Mouse (Mus musculus) CH12.LX (cell line): ENCODE results near the gene Chrnb1. TPM values are rescaled to one million over a fixed set of nuclear protein-coding genes. Genes with fewer than 3 reads are reported as not detected.

ENCODE experiments used
- DNase-seq: peaks from one replicate; pipeline ENCODE4 v3.0.0-alpha.2; 2013; ENCODE audit errors: extremely low read depth
- H3K27ac ChIP-seq: 2 replicates; pipeline ENCODE4 v1.5.1; 2012; ENCODE audit warnings: low read depth, mild to moderate bottlenecking, control low read depth, moderate library complexity; ENCODE audit not compliant: insufficient read depth
- H3K27me3 ChIP-seq: replicated peaks from 2 replicates; pipeline ENCODE3; 2012; ENCODE audit warnings: inconsistent platforms
- H3K36me3 ChIP-seq, 2 experiments: replicated peaks in 1 of 2; 2 replicates each; pipeline versions ENCODE3 to v1.6.1; 2012; ENCODE audit warnings: inconsistent platforms in 1 of 2, low read length in 1 of 2, mild to moderate bottlenecking in 1 of 2, mixed read lengths in 1 of 2, moderate library complexity in 1 of 2; ENCODE audit not compliant: control insufficient read depth in 1 of 2, insufficient read depth in 1 of 2
- H3K4me1 ChIP-seq, 2 experiments: 2 replicates each; pipeline ENCODE4 v1.6.1; 2012; ENCODE audit warnings: inconsistent platforms in 1 of 2, moderate library complexity in 1 of 2; ENCODE audit not compliant: insufficient read depth in 2 of 2, control insufficient read depth in 1 of 2
- H3K4me2 ChIP-seq: 2 replicates; pipeline ENCODE4 v1.6.1; 2012; ENCODE audit warnings: low read depth, mild to moderate bottlenecking, control low read depth; ENCODE audit not compliant: poor library complexity, insufficient read depth, severe bottlenecking
- H3K4me3 ChIP-seq, 3 experiments: fragments of 150-350 bp in 1 of 3; sonication (generic) in 1 of 3; replicated peaks in 1 of 3; 2 replicates each; pipeline versions ENCODE3 to v1.5.1; 2011 to 2012; ENCODE audit warnings: low read depth in 2 of 3, low read length in 2 of 3, mild to moderate bottlenecking in 2 of 3, moderate library complexity in 2 of 3, control low read depth in 1 of 3, improper control_type of control experiment in 1 of 3, inconsistent platforms in 1 of 3, mixed read lengths in 1 of 3; ENCODE audit not compliant: poor library complexity in 1 of 3
- H3K79me2 ChIP-seq: replicated peaks from 2 replicates; pipeline ENCODE4 v1.6.1; 2012; ENCODE audit warnings: mild to moderate bottlenecking, moderate library complexity; ENCODE audit not compliant: control insufficient read depth, poor library complexity, insufficient read depth, severe bottlenecking; ENCODE audit errors: extremely low read depth
- H3K9ac ChIP-seq: 2 replicates; pipeline ENCODE4 v1.6.1; 2012; ENCODE audit warnings: low read depth, mild to moderate bottlenecking, control low read depth, moderate library complexity; ENCODE audit not compliant: insufficient read depth
- H3K9me3 ChIP-seq: replicated peaks from 2 replicates; pipeline ENCODE3; 2012; ENCODE audit warnings: low read length, inconsistent platforms, mixed read lengths
- BHLHE40 ChIP-seq: IDR thresholded peaks from 2 replicates; pipeline ENCODE4 v1.6.1; 2011; ENCODE audit warnings: mild to moderate bottlenecking, low read depth, low read length, improper control_type of control experiment
- CHD1 ChIP-seq: IDR thresholded peaks from 2 replicates; pipeline ENCODE4 v1.6.1; 2012; ENCODE audit warnings: low read depth, low read length, improper control_type of control experiment, inconsistent platforms
- CHD2 ChIP-seq: IDR thresholded peaks from 2 replicates; pipeline ENCODE4 v1.6.1; 2011; ENCODE audit warnings: low read length, improper control_type of control experiment
- E2F4 ChIP-seq: IDR thresholded peaks from 2 replicates; pipeline ENCODE4 v1.6.1; 2011; ENCODE audit warnings: low read depth, low read length, improper control_type of control experiment; ENCODE audit not compliant: insufficient replicate concordance
- EP300 ChIP-seq: IDR thresholded peaks from 2 replicates; pipeline ENCODE4 v1.6.1; 2011; ENCODE audit warnings: low read length, improper control_type of control experiment
- GABPA ChIP-seq: IDR thresholded peaks from 2 replicates; pipeline ENCODE4 v1.6.1; 2012; ENCODE audit warnings: low read depth, low read length, improper control_type of control experiment, inconsistent platforms; ENCODE audit not compliant: insufficient replicate concordance
- HCFC1 ChIP-seq: IDR thresholded peaks from 2 replicates; pipeline ENCODE4 v1.6.1; 2012; ENCODE audit warnings: low read depth, mild to moderate bottlenecking, inconsistent platforms, low read length, improper control_type of control experiment
- IRF4 ChIP-seq: IDR thresholded peaks from 2 replicates; pipeline ENCODE4 v1.6.1; 2014; ENCODE audit warnings: low read depth, mild to moderate bottlenecking, inconsistent platforms, low read length, improper control_type of control experiment
- MAX ChIP-seq: IDR thresholded peaks from 2 replicates; pipeline ENCODE4 v1.6.1; 2011; ENCODE audit warnings: low read length, improper control_type of control experiment
- MAZ ChIP-seq: IDR thresholded peaks from 2 replicates; pipeline ENCODE4 v1.6.1; 2012; ENCODE audit warnings: low read depth, mild to moderate bottlenecking, inconsistent platforms, low read length, improper control_type of control experiment, moderate library complexity
- MEF2A ChIP-seq: IDR thresholded peaks from 2 replicates; pipeline ENCODE4 v1.6.1; 2014; ENCODE audit warnings: low read depth, mild to moderate bottlenecking, inconsistent platforms, low read length, improper control_type of control experiment, borderline replicate concordance
- MXI1 ChIP-seq: IDR thresholded peaks from 2 replicates; pipeline ENCODE4 v1.6.1; 2011; ENCODE audit warnings: mild to moderate bottlenecking, low read depth, low read length, improper control_type of control experiment
- MYC ChIP-seq: IDR thresholded peaks from 2 replicates; pipeline ENCODE4 v1.6.1; 2011; ENCODE audit warnings: low read depth, mild to moderate bottlenecking, improper control_type of control experiment, low read length
- NELFE ChIP-seq: IDR thresholded peaks from 2 replicates; pipeline ENCODE4 v1.6.1; 2011; ENCODE audit warnings: low read depth, low read length, improper control_type of control experiment
- NRF1 ChIP-seq: IDR thresholded peaks from 2 replicates; pipeline ENCODE4 v1.6.1; 2014; ENCODE audit warnings: low read depth, mild to moderate bottlenecking, inconsistent platforms, low read length, improper control_type of control experiment, moderate library complexity
- PAX5 ChIP-seq: IDR thresholded peaks from 2 replicates; pipeline ENCODE4 v1.6.1; 2012; ENCODE audit warnings: low read length, inconsistent platforms, mixed read lengths
- POLR2A ChIP-seq: IDR thresholded peaks from 2 replicates; pipeline ENCODE4 v1.6.1; 2011; ENCODE audit warnings: low read depth, mild to moderate bottlenecking, improper control_type of control experiment, low read length
- RAD21 ChIP-seq: IDR thresholded peaks from 2 replicates; pipeline ENCODE4 v1.6.1; 2011; ENCODE audit warnings: low read depth, mild to moderate bottlenecking, low read length, improper control_type of control experiment, moderate library complexity
- SIN3A ChIP-seq: IDR thresholded peaks from 2 replicates; pipeline ENCODE4 v1.6.1; 2012; ENCODE audit warnings: low read length, improper control_type of control experiment, inconsistent platforms
- TBP ChIP-seq: conservative IDR thresholded peaks from 2 replicates; pipeline ENCODE4 v1.6.1; 2011; ENCODE audit warnings: low read depth, low read length, improper control_type of control experiment
- USF1 ChIP-seq: IDR thresholded peaks from 2 replicates; pipeline ENCODE4 v1.6.1; 2014; ENCODE audit warnings: low read depth, mild to moderate bottlenecking, inconsistent platforms, low read length, improper control_type of control experiment
- USF2 ChIP-seq: conservative IDR thresholded peaks from 2 replicates; pipeline ENCODE4 v1.6.1; 2011; ENCODE audit warnings: low read depth, low read length, improper control_type of control experiment
- ZC3H11A ChIP-seq: IDR thresholded peaks from 2 replicates; pipeline ENCODE4 v1.6.1; 2012; ENCODE audit warnings: low read depth, mild to moderate bottlenecking, inconsistent platforms, low read length, improper control_type of control experiment
- ZKSCAN1 ChIP-seq: IDR thresholded peaks from 2 replicates; pipeline ENCODE4 v1.6.1; 2012; ENCODE audit warnings: low read depth, inconsistent platforms, low read length, improper control_type of control experiment, borderline replicate concordance
- dilution Hi-C: fragments of 300-500 bp; cut with MboI; formaldehyde crosslinking; loops from 2 replicates; pipeline ENCODE4 v1.14.3; 2020; ENCODE audit warnings: low sequenced_read_pairs; ENCODE audit not compliant: extremely low pct_unique_long_range_greater_than_20kb, extremely low pct_ligation_motif_present
- in situ Hi-C: fragments of 300-500 bp; cut with MboI; formaldehyde crosslinking; loops from 3 replicates; pipeline ENCODE4 v1.14.3; 2019; ENCODE audit warnings: low sequenced_read_pairs, low pct_ligation_motif_present, low pct_unique_long_range_greater_than_20kb, mixed read lengths
- polyA plus RNA-seq: library from polyadenylated mRNA; unstranded; fragments of >175 nt; gene quantifications from 2 replicates; pipeline ENCODE4 v1.2.1, GENCODE M21; 2012; ENCODE audit warnings: low read depth; ENCODE audit not compliant: insufficient read length
- total RNA-seq, 2 experiments: library from RNA; depleted of rRNA; stranded (reverse); fragments of 300-350 nt in 1 of 2; fragments of >200 nt in 1 of 2; gene quantifications; 2 replicates each; pipeline ENCODE4 v1.2.3; 2012 to 2014

The Chrnb1 gene
- total and polyA plus RNA-seq, 3 experiments, result 1.9 to 5.9 (median 2.2) TPM

DNA sequence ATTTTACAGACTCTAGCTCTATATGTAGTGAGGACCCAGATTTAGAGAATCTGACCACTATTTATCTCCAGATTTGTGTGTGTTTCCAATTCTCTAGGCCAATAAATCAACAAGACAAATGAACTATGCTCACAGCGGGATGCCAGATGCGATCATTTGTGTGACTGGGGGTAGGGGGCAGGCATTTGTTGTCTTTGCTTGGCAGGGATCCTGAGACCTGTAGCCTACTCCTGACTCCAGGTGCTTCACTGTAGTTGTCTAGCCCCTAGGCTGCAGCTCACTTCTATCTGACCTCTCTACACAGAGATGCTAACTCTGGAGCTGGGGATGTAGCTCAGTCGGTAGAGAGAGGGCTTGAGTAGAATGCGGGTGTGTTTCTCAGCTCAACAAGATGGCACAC is 13.9 kb downstream of the Chrnb1 start:
- no peak overlapping the region for H3K4me3 ChIP-seq
- dilution Hi-C loops (no loop called here), in situ Hi-C loops (no loop called here)
- H3K79me2 ChIP-seq, result no peaks in the 10 kb centered on the region
- no peak overlapping the region for H3K4me2 ChIP-seq
- H3K27me3 ChIP-seq, result no peaks in the 10 kb centered on the region
- TF ChIP-seq RAD21, result no peak
- no peak for TF ChIP-seq EP300
- no peak for TF ChIP-seq MYC
- no peak for TF ChIP-seq PAX5
- TF ChIP-seq CHD2, result no peak
- no peak for TF ChIP-seq MAZ
- no peak for TF ChIP-seq ZKSCAN1
- TF ChIP-seq MAX, result no peak
- no peak for TF ChIP-seq MXI1
- no peak for TF ChIP-seq BHLHE40
- no peak for TF ChIP-seq NELFE
- TF ChIP-seq USF1, result no peak
- no peak for TF ChIP-seq SIN3A
- TF ChIP-seq HCFC1, result no peak
- H3K9ac ChIP-seq, result no peak overlapping the region
- peaks cover 4 to 35% of the 10 kb centered on the region in 2 experiments for H3K36me3 ChIP-seq
- no peaks in the 10 kb centered on the region for H3K9me3 ChIP-seq
- DNase-seq, result no peak
- H3K27ac ChIP-seq, result no peak overlapping the region
- H3K4me1 ChIP-seq, result peaks cover 17 to 47% of the 10 kb centered on the region in 2 experiments

DNA sequence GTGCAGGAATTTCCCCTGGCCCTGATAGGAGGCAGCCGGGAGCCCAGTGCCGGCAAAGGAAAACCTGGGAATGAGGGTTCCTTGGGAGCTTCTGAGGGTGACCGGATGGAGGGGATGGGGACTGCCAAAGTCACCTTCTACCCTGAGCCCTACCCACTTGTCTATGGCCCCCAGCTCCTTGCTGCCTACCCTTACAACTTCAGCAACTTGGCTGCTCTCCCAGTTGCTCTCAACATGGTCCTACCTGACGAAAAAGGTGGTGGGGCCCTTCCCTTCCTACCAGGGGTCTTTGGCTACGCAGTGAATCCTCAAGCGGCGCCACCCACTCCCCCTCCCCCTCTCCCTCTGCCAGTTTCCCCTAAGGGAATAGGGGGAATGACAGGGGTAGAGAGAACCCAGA is 16.8 kb downstream of the Chrnb1 start:
- in situ Hi-C loops, result no loop called here
- no peaks in the 10 kb centered on the region for H3K79me2 ChIP-seq
- TF ChIP-seq TBP (no peak), POLR2A (no peak), CHD2 (no peak), GABPA (no peak), MEF2A (no peak), IRF4 (no peak), EP300 (no peak), ZC3H11A (no peak), RAD21 (no peak), USF2 (no peak), MAX (no peak), CHD1 (no peak), E2F4 (no peak), MAZ (no peak), BHLHE40 (no peak), NRF1 (no peak)
- TF ChIP-seq, all 38 proteins: peak for 0

More for the DNA sequence above, 16.8 kb downstream of the Chrnb1 start:
- Histone ChIP-seq H3K36me3 (peaks cover 8 to 40% of the 10 kb centered on the region in 2 experiments), H3K9ac (no peak overlapping the region), H3K27me3 (no peaks in the 10 kb centered on the region), H3K4me3 (no peak overlapping the region), H3K27ac (no peak overlapping the region), H3K9me3 (no peaks in the 10 kb centered on the region), H3K4me1 (peaks cover 40 to 66% of the 10 kb centered on the region in 2 experiments), H3K4me2 (no peak overlapping the region)
- DNase-seq, result no peak
- dilution Hi-C loops, result no loop called here
